Mouse (Mus musculus) forebrain, embryonic 12.5 days (tissue): ENCODE measurements around the gene Chaf1b. TPM values are rescaled to one million over a fixed set of nuclear protein-coding genes. Genes with fewer than 3 reads are reported as not detected.

ENCODE experiments used
- ATAC-seq: fragments of 200-750 bp; cut with Nextera tagmentation; 2 replicates; pipeline ENCODE4 v1.8.0; 2017; ENCODE audit warnings: moderate TSS enrichment; ENCODE audit not compliant: low FRiP score
- H3K27ac ChIP-seq: fragments of 300-500 bp; sonication (generic); 2 replicates; pipeline ENCODE4 v1.5.1; 2016; ENCODE audit warnings: mild to moderate bottlenecking
- H3K27me3 ChIP-seq: fragments of 300-500 bp; sonication (generic); 2 replicates; pipeline ENCODE4 v1.6.1; 2016; ENCODE audit warnings: mild to moderate bottlenecking
- H3K36me3 ChIP-seq: fragments of 300-500 bp; sonication (generic); replicated peaks from 2 replicates; pipeline ENCODE4 v1.6.1; 2016; ENCODE audit warnings: mild to moderate bottlenecking
- H3K4me1 ChIP-seq: fragments of 300-500 bp; sonication (generic); 2 replicates; pipeline ENCODE4 v1.6.1; 2016
- H3K4me2 ChIP-seq: fragments of 300-500 bp; sonication (generic); 2 replicates; pipeline ENCODE4 v1.6.1; 2016; ENCODE audit warnings: mild to moderate bottlenecking, moderate library complexity
- H3K4me3 ChIP-seq: fragments of 300-500 bp; sonication (generic); replicated peaks from 2 replicates; pipeline ENCODE4 v1.5.1; 2016; ENCODE audit warnings: mild to moderate bottlenecking
- H3K9ac ChIP-seq: fragments of 300-500 bp; sonication (generic); 2 replicates; pipeline ENCODE4 v1.6.1; 2016; ENCODE audit warnings: mild to moderate bottlenecking
- H3K9me3 ChIP-seq: fragments of 300-500 bp; sonication (generic); 2 replicates; pipeline ENCODE4 v1.6.1; 2016
- WGBS: fragments of 180-500 bp; shearing (Covaris S2); methylation state at CpG from one replicate; pipeline ENCODE4 v1.1.7; 2016; 5-methylcytosine and 5-hydroxymethylcytosine counted together
- polyA plus RNA-seq: library from polyadenylated mRNA; unstranded; fragments of >200 nt; fragmentation: Nextera tagmentation; extraction: Ambion mirVana; gene quantifications from 2 replicates; pipeline ENCODE4 v1.2.1, GENCODE M21; 2016

Chaf1b gene
- polyA plus RNA-seq, 1 experiment from 2014 or later: 93.4 TPM

DNA sequence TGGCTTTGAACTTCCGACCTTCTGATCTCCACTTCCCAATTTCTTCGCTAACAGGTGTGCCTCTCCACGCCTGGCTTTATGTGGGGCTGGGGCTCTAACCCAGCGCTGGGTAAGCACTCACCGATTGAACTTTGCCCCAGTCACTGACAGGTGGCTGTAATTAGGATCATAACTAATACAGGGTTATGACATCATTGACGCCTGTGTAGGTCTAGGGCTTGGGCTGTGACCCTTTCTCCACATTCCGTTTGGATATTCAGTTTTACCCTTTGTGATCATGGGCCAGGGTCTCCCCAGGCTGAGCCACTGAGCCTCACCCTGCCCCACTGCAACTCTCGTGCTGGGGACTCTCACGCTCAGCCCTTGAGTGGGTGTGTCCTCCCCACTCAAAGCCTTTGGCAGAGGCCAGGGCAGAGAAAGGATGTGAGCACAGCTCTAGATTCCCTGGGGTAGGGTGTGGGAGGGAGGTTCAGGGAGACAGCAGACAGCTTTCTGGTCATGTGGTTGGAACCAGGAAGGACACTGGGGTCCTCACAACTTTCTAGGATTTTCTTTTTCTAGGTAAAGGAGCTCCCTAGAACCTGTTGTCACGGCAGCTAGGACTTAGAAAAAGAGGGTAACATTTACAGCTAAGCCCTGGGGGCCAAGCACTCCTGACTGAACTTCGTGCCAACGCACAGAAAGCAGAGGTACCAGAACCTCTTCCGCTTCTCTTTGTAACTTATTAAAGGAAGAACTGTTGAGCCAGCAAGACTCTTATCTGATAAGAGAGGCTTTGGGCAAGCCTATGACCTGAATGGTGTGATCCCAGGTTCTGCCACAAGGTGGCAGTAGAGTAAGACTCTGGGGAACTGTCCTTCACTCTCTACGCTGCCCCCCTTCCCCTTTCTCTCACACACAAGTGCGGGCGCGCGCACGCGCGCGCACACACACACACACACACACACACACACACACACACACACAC, 34.3 kb downstream of the Chaf1b start:
- peak; percentile 53 for ATAC-seq
- Histone ChIP-seq H3K27ac (no peak overlapping the region), H3K4me2 (peak overlapping the region; percentile 45), H3K9ac (no peak overlapping the region), H3K27me3 (0 out of 2 replicates have a peak, but pooled peaks cover 4% of the 10 kb centered on the region), H3K9me3 (no peaks in the 10 kb centered on the region), H3K4me1 (peaks cover 3% of the 10 kb centered on the region; the same call in 1 of the 2 replicates), H3K36me3 (no peaks in the 10 kb centered on the region), H3K4me3 (0 out of 2 replicates have a peak overlapping the region, but pooled peaks have one; percentile 15)
- 44% methylated on average over 22 of the region's 22 CpGs for WGBS

DNA sequence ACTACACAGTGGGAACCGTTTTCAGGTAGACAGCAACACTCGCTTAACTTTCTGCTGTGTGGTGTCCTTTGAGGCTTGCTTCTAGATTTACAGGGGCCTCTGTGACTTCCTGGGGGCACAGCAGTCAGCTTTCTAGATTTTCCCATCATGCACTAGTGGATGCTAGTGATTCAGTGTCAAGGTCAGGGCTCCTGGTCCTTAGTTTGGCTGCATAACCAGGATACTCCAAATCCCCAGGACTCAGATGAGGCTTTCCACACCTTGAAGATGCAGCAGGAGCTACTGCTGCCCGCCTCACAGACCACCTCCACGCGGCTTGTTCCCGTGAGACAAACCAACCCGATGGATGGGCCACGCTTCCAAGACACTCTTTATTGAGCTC, 35.0 kb downstream of the Chaf1b start:
- Histone ChIP-seq H3K4me2 (peak overlapping the region; percentile 45), H3K4me1 (peaks cover 3% of the 10 kb centered on the region; the same call in 1 of the 2 replicates), H3K27ac (no peak overlapping the region), H3K9ac (no peak overlapping the region), H3K36me3 (no peaks in the 10 kb centered on the region), H3K4me3 (0 out of 2 replicates have a peak overlapping the region, but pooled peaks have one; percentile 15), H3K27me3 (0 out of 2 replicates have a peak, but pooled peaks cover 4% of the 10 kb centered on the region), H3K9me3 (no peaks in the 10 kb centered on the region)
- 66% methylated on average over 8 of the region's 8 CpGs for WGBS
- no peak for ATAC-seq

DNA sequence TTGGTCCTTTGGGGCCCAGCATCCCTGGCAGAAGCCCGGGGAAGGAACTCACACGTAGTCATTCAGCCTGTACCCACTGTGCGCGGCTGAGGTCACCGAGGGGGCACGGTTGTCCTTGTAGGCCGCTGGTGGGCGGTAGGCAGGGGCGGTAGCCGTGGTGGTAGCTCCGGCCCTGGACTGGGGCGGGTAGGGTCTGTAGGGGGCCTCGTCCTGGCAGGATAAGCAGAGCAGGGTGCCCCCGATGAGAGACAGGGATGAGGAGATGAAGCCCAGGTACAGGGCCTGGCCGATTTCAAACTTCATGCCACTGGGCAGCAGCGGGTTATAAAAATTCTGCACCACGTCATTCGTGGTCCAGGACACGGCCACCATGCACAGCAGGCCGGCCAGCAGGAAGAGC, 35.5 kb downstream of the Chaf1b start:
- WGBS: 84% methylated on average over 20 of the region's 20 CpGs

DNA sequence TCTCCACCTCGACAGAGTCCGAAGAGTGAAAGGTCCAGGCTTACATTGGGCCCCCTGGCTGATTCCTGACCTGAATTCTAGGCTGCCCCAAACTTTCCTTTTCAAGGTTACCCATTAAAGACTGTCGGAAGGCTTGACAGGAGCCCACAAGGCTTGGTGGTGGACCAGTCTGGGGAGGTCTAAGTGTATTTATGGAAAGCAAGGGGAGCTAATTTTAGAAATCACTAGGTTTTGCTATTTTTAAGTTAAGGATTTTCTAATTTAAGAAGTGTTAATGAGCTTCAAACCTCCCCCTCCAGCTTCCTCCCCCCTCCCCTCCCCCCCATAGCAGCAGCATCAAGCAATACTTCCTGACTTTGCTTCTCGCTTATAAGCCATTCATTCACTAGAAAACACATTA, 37.0 kb downstream of the Chaf1b start:
- WGBS: 74% methylated on average over 4 of the region's 4 CpGs
- Histone ChIP-seq H3K27me3 (0 out of 2 replicates have a peak, but pooled peaks cover 4% of the 10 kb centered on the region), H3K4me2 (no peak overlapping the region), H3K27ac (no peak overlapping the region), H3K9me3 (no peaks in the 10 kb centered on the region), H3K9ac (no peak overlapping the region), H3K36me3 (no peaks in the 10 kb centered on the region), H3K4me1 (peaks cover 3% of the 10 kb centered on the region; the same call in 1 of the 2 replicates), H3K4me3 (no peak overlapping the region)
- ATAC-seq: no peak

More for the DNA sequence above, 35.5 kb downstream of the Chaf1b start:
- no peak overlapping the region for H3K27ac ChIP-seq
- H3K36me3 ChIP-seq: no peaks in the 10 kb centered on the region
- 0 out of 2 replicates have a peak, but pooled peaks cover 4% of the 10 kb centered on the region for H3K27me3 ChIP-seq
- H3K4me2 ChIP-seq: no peak overlapping the region
- no peak for ATAC-seq
- H3K4me1 ChIP-seq: peaks cover 3% of the 10 kb centered on the region; the same call in 1 of the 2 replicates
- H3K9ac ChIP-seq: no peak overlapping the region
- no peaks in the 10 kb centered on the region for H3K9me3 ChIP-seq
- no peak overlapping the region for H3K4me3 ChIP-seq

DNA sequence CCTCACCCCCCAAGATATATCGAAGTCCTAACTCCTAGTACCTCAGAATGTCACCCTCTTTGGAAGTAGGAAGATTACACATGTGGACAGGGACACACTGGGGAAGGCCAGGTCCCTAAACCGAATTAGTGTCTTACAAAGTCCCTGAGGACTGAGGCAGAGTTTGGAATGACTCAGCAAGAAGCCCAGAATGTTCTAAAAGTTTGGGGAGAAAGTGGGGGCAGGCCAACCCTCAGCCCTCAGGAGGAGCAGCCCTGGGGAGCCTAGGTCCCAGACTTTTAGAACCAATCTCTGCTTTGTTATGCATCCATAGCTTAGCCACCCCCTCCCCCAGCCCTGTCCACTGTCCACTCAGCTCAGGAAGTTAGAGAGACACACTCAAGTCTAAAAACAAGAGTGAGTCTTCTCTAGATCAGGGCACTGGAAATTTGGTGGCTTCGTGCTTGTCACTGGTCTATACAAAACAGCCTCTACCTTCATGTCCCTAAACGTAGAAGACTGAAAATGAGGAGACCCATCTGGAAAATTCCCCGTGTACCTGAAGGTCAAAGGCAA, 39.2 kb downstream of the Chaf1b start:
- H3K9me3 ChIP-seq: no peaks in the 10 kb centered on the region

DNA sequence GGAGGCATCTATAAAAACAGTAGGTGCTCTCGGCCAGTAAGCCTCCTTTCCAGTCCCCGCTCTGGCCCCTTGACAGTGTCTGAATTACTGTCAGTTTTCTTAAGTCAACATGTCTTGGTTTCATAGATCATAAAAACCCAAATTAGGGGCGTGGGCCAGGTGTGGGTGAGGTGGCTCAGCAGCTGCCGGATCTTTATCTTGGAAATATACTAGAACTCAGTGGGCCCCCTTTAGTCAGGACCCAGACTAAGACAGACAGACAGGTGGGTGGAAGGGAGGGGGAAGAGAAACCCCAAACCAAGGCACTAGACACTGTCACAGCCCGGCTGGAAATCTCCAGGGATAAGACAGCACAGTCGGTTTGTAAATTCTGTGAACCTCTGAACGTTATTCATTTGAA, 40.1 kb downstream of the Chaf1b start:
- Histone ChIP-seq H3K4me3 (no peak overlapping the region), H3K9ac (no peak overlapping the region)
- WGBS: 77% methylated on average over 7 of the region's 7 CpGs

More for the DNA sequence above, 39.2 kb downstream of the Chaf1b start:
- Histone ChIP-seq H3K9ac (no peak overlapping the region), H3K4me2 (no peak overlapping the region), H3K27ac (no peak overlapping the region), H3K36me3 (no peaks in the 10 kb centered on the region), H3K27me3 (no peaks in the 10 kb centered on the region), H3K4me1 (peaks cover 3% of the 10 kb centered on the region; the same call in 1 of the 2 replicates), H3K4me3 (no peak overlapping the region)
- 79% methylated on average over 5 of the region's 5 CpGs for WGBS
- ATAC-seq: no peak

DNA sequence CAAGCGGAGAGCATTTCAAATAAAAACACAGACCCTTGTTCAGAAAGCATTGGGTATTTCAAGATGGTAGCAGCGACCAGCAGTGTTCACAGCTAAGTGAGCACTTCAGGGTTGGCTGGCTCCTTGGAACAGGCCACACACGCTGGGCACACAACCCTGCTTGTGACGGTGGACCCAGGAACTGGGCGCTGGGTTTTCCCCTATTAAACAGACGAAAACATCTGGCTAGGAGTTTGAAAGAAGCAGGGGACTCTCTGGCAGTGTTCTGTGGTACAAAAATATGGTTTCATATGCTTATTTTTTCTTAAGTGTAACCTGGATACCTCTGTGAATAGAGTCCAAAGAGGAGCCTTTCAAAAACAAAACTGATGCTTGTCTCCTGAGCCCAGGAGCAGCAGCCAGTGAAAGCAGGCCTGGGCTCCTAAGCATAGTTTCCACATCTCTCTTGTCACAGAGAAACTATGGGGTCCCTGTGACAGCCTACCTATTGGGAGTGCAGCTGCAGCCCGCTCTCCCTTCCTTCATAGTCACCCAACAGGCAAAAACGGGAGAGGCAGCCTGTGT, 42.1 kb downstream of the Chaf1b start:
- Histone ChIP-seq H3K4me3 (no peak overlapping the region), H3K4me1 (no peaks in the 10 kb centered on the region), H3K4me2 (no peak overlapping the region), H3K27ac (no peak overlapping the region), H3K27me3 (no peaks in the 10 kb centered on the region), H3K9ac (no peak overlapping the region), H3K9me3 (no peaks in the 10 kb centered on the region), H3K36me3 (no peaks in the 10 kb centered on the region)
- no peak for ATAC-seq
- WGBS: 82% methylated on average over 8 of the region's 8 CpGs

More for the DNA sequence above, 40.1 kb downstream of the Chaf1b start:
- Histone ChIP-seq H3K9me3 (no peaks in the 10 kb centered on the region), H3K27ac (no peak overlapping the region), H3K36me3 (no peaks in the 10 kb centered on the region), H3K27me3 (no peaks in the 10 kb centered on the region), H3K4me1 (no peaks in the 10 kb centered on the region), H3K4me2 (no peak overlapping the region)
- ATAC-seq: no peak

DNA sequence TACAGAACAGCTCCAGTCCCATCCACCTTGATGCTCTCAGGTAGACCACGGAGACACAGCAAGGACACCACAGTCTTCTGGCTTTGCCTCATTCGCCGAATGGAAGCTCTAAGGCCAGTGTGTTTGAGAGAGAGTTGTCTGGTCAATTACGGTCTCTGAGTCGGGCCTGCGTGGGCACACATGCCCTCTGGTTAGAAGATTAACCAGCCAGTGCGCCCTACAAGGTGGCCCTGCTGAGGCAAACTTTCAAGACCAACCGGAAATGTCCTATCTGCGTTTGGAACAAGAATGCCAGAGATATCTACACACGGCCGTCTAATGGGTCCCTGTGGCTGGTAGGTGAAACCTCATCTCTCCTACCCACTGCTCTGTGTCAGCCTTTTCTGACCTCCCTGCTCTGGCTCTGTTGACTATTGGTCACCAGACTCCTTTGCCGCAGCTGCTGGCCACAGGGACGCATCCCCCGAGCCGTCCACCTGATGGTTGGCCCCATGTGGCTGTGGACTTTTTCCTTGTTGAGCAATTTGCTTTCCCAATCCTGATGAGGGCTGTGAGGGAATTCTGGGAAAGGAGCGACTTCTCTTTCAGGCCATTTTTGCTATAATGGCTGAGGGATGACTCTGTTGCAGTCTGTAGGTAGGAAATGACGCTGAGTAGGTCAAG, 45.8 kb downstream of the Chaf1b start:
- H3K27me3 ChIP-seq: peaks cover 5% of the 10 kb centered on the region
- ATAC-seq: no peak

DNA sequence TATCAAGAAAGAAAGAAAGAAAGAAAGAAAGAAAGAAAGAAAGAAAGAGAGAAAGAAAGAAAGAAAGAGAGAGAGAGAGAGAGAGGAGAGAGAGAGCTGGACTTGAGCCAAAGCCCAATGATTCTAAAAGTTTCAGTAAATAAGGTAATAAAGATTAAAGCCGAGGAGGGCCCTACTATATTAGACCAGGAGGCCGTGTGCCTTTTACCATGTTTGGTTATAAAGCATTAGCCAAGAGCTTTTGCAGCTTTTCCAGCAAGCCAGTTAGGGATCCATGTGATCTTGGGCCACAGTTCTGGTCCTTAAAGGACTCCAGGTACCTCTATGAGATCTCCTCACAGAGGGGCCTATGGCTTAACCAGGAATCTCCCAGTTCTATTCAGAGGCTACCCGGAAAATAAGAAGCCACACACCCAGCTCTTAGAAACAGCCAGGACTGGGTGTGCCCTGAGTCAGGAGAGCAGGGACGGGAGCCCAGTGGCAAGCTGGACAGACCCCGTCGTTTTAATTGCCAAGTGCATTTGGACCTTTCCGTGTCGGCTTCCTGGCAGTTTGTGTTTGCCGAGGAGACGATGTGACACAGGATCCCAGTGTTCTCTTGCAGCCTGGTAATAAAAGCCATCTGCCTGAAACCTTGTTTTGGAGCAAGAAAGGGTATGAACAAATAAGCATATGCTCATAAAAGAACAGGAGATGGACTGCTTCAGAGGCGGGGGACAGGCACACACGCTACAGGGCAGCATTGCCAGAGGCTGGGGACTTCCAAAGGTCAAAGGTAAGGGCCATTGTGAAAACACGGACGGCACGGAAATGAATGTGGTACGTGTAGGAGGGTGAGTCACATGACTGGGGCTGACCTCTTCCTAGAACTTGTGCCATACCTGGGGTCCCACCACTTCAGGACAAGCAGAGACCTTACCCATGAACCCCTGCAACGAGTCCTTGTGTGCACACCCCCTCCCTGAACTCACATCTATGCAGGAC, 48.8 kb downstream of the Chaf1b start:
- no peak for ATAC-seq
- H3K4me3 ChIP-seq: no peak overlapping the region
- H3K9me3 ChIP-seq: no peaks in the 10 kb centered on the region
- H3K4me2 ChIP-seq: no peak overlapping the region
- 0 out of 2 replicates have a peak, but pooled peaks cover 3% of the 10 kb centered on the region for H3K4me1 ChIP-seq
- no peak overlapping the region for H3K27ac ChIP-seq
- WGBS: 75% methylated on average over 17 of the region's 17 CpGs
- H3K9ac ChIP-seq: no peak overlapping the region
- no peaks in the 10 kb centered on the region for H3K36me3 ChIP-seq
- peaks cover 34% of the 10 kb centered on the region for H3K27me3 ChIP-seq

More for the DNA sequence above, 45.8 kb downstream of the Chaf1b start:
- no peaks in the 10 kb centered on the region for H3K36me3 ChIP-seq
- no peak overlapping the region for H3K27ac ChIP-seq
- H3K4me1 ChIP-seq: no peaks in the 10 kb centered on the region
- 93% methylated on average over 17 of the region's 17 CpGs for WGBS
- H3K4me2 ChIP-seq: no peak overlapping the region
- H3K9ac ChIP-seq: no peak overlapping the region
- no peaks in the 10 kb centered on the region for H3K9me3 ChIP-seq
- H3K4me3 ChIP-seq: no peak overlapping the region

DNA sequence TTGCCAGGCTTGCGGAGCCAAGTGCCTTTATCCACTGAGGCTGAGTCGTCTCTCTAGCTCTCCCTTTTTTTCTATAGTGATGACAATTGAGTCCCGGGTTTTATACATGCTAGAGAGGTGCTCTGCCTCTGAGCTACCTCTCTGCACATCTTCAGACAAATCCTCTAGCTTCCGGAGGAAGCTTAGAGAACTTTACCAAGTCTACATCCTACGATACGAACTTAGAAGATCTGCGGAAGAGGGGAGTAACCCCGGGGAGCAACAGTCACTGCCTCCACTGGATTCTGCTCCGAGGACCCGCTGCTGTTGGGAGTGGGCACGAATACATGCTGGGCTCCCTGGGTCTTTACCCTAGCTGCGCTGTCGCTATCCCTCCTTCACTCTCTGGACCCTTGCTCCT, 50.9 kb downstream of the Chaf1b start:
- Histone ChIP-seq H3K36me3 (no peaks in the 10 kb centered on the region), H3K27me3 (peaks cover 41% of the 10 kb centered on the region), H3K27ac (no peak overlapping the region), H3K4me1 (0 out of 2 replicates have a peak, but pooled peaks cover 5% of the 10 kb centered on the region), H3K4me2 (no peak overlapping the region), H3K9me3 (no peaks in the 10 kb centered on the region), H3K9ac (no peak overlapping the region), H3K4me3 (no peak overlapping the region)
- WGBS: 15% methylated on average over 13 of the region's 13 CpGs
- ATAC-seq: no peak

DNA sequence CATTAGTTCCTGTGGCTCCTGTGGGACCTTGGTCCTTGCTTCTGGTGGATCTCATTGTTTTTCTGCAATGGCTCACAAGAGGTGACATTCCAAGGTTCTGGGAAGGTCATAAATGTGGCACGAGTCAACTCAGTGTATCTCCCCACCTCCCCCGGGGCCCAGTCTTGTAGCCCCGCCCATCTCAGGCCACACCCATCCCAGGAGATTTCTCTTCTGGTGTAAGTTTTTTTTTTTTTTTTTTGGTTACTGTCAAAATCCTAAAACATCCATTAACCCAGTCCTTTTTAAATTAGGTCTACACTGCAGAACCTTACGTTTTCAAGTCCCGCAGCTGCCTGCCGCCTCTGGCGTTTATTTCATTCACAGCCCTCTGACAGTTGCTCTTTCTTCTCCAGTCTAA, 51.3 kb downstream of the Chaf1b start:
- H3K36me3 ChIP-seq: no peaks in the 10 kb centered on the region
- no peak overlapping the region for H3K27ac ChIP-seq
- H3K27me3 ChIP-seq: peaks cover 41% of the 10 kb centered on the region
- WGBS: 22% methylated on average over 7 of the region's 7 CpGs
- no peaks in the 10 kb centered on the region for H3K9me3 ChIP-seq
- H3K4me2 ChIP-seq: no peak overlapping the region
- no peak for ATAC-seq
- H3K9ac ChIP-seq: no peak overlapping the region
- H3K4me1 ChIP-seq: 0 out of 2 replicates have a peak, but pooled peaks cover 5% of the 10 kb centered on the region
- no peak overlapping the region for H3K4me3 ChIP-seq
